ENCODE assay signal across 9 mouse cellular contexts in the genomic region with DNA sequence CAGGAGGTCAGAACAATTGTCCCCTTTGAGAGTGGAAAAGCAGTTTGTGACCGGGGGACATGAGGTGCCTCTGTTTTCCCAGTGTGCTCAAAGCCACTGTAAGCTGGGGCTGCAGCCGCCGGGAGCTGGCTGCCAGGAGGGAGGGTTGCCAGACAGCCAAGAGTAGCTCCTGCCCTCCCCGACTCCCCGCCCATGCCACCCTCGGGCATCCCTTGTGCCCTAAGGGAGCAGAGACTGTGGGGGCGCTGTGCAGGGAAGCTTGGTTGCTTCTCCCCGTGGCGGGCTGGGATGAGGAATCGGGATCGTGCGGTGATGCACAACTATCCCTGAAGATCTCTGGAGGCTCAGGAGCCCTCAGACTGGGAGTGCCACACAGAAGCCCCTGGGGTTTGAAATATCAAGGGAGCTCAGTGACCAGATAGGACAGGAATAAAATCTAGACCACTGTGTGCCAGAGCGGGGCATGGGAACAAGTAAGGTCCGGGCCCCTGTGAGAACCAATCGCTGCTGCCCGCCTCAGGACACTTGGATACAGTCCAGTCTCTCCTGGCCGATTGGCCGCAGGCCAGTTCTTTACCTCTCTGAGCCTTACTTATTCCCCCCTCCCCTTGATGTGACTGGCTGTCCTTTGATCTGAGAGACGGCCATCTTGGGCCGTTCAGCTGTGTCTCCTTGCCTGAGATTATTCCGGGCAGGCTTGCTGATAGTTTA. TPM values are rescaled to one million over a fixed set of nuclear protein-coding genes. Genes with fewer than 3 reads are reported as not detected.
A peak's percentile ranks its signal among the peaks of the same experiment; 100 is the strongest.
DNase-seq lines count a peak whose midpoint lies in the region; ATAC-seq and TF ChIP-seq lines count a peak whose summit lies in the region.
"Had no signal": no experiment of that assay in that cellular context is flagged by ENCODE, and none has a peak within 500 bp of the region (broad histone marks: within the 10 kb centered on the region; RNA-seq: fewer than 3 reads in every experiment).

No protein-coding gene starts in this region.

- no peaks in the 10 kb centered on the region for H3K27me3 ChIP-seq in hindbrain, embryonic 16.5 days (replicated peaks; ENCODE audit: control insufficient read depth, insufficient read depth, low read length)
- peaks cover 8% of the 10 kb centered on the region; the same call in 1 of the 2 replicates for H3K27me3 ChIP-seq in hindbrain, embryonic 12.5 days
- H3K27me3 ChIP-seq in embryonic facial prominence, embryonic 15.5 days, result 0 out of 2 replicates have a peak, but pooled peaks cover 4% of the 10 kb centered on the region

- no peak overlapping the region for H3K9ac ChIP-seq in hindbrain, embryonic 16.5 days (ENCODE audit: low read depth, low read length)
- H3K9ac ChIP-seq in hindbrain, embryonic 12.5 days, result no peak overlapping the region
- peak overlapping the region; percentile 57 for H3K9ac ChIP-seq in ES-E14 (ENCODE audit: insufficient read depth, low read depth, low read length, poor library complexity, severe bottlenecking)
- no peak overlapping the region for H3K9ac ChIP-seq in embryonic facial prominence, embryonic 15.5 days
- H3K9ac ChIP-seq: limb, embryonic 12.5 days had no signal

- no peak for DNase-seq in ES-E14 (ENCODE audit: low read depth, low spot score)
- peak; percentile 58 to 74 for DNase-seq in heart, postnatal 14 days
- DNase-seq in right cerebral cortex, postnatal 4 days, result peak; percentile 46
- DNase-seq in urinary bladder, postnatal 4 days (ENCODE audit: low spot score in 2 of 2), result no peak

- no peaks in the 10 kb centered on the region for H3K4me1 ChIP-seq in hindbrain, embryonic 16.5 days (ENCODE audit: control insufficient read depth, insufficient read depth, low read depth, low read length)
- no peaks in the 10 kb centered on the region for H3K4me1 ChIP-seq in hindbrain, embryonic 12.5 days
- H3K4me1 ChIP-seq in ES-E14 (ENCODE audit: control insufficient read depth in 2 of 2, insufficient read depth in 2 of 2, low read length in 2 of 2, poor library complexity in 1 of 2), result peaks cover 0 to 4% of the 10 kb centered on the region in 2 experiments; a peak in 3 of 4 replicates
- peaks cover 11% of the 10 kb centered on the region for H3K4me1 ChIP-seq in embryonic facial prominence, embryonic 15.5 days
- H3K4me1 ChIP-seq: limb, embryonic 12.5 days had no signal

- in situ Hi-C loops in ES-E14 (cut with MboI; ENCODE audit: low sequenced_read_pairs in 2 of 2, unreplicated experiment in 2 of 2), result no loop called here

- H3K27ac ChIP-seq in hindbrain, embryonic 16.5 days (ENCODE audit: low read depth, low read length), result no peak overlapping the region
- H3K27ac ChIP-seq in hindbrain, embryonic 12.5 days, result no peak overlapping the region
- no peak overlapping the region for H3K27ac ChIP-seq in ES-E14 (ENCODE audit: insufficient read depth, low read depth, low read length, poor library complexity, severe bottlenecking)
- H3K27ac ChIP-seq in embryonic facial prominence, embryonic 15.5 days (replicated peaks), result no peak overlapping the region
- H3K27ac ChIP-seq: limb, embryonic 12.5 days had no signal

- ATAC-seq in hindbrain, embryonic 16.5 days, result peak; percentile 52; the same call in 1 of the 2 replicates
- no peak for ATAC-seq in hindbrain, embryonic 12.5 days (ENCODE audit: low FRiP score)
- peak; percentile 39; the same call in 1 of the 2 replicates for ATAC-seq in embryonic facial prominence, embryonic 15.5 days (ENCODE audit: insufficient number of reproducible peaks, low FRiP score, low TSS enrichment, low read depth)
- no peak for ATAC-seq in monocyte, adult 5-6 weeks (replicated peaks; ENCODE audit: insufficient number of reproducible peaks, low FRiP score, low TSS enrichment, poor library complexity, severe bottlenecking)

- H3K4me2 ChIP-seq in hindbrain, embryonic 16.5 days (ENCODE audit: low read length), result peak overlapping the region; percentile 27; the same call in 1 of the 2 replicates
- H3K4me2 ChIP-seq in hindbrain, embryonic 12.5 days (replicated peaks), result no peak overlapping the region
- H3K4me2 ChIP-seq in embryonic facial prominence, embryonic 15.5 days (replicated peaks), result no peak overlapping the region
- H3K4me2 ChIP-seq: limb, embryonic 12.5 days had no signal

- H3K36me3 ChIP-seq in hindbrain, embryonic 16.5 days (ENCODE audit: control insufficient read depth, insufficient read depth, low read length), result no peaks in the 10 kb centered on the region
- no peaks in the 10 kb centered on the region for H3K36me3 ChIP-seq in hindbrain, embryonic 12.5 days
- no peaks in the 10 kb centered on the region for H3K36me3 ChIP-seq in ES-E14 (ENCODE audit: control insufficient read depth, insufficient read depth, low read length, poor library complexity, severe bottlenecking)
- no peaks in the 10 kb centered on the region for H3K36me3 ChIP-seq in embryonic facial prominence, embryonic 15.5 days
- H3K36me3 ChIP-seq: limb, embryonic 12.5 days had no signal

- intact Hi-C loops in heart, postnatal 14 days (cut with DNase I), result no loop called here

- no peak overlapping the region for H3K4me3 ChIP-seq in hindbrain, embryonic 16.5 days (ENCODE audit: low read length)
- H3K4me3 ChIP-seq in hindbrain, embryonic 12.5 days, result no peak overlapping the region
- peak overlapping the region; percentile 62 to 64 for H3K4me3 ChIP-seq in ES-E14 (ENCODE audit: insufficient read depth in 1 of 2, low read depth in 1 of 2, low read length in 2 of 2, poor library complexity in 1 of 2, severe bottlenecking in 1 of 2)
- no peak overlapping the region for H3K4me3 ChIP-seq in embryonic facial prominence, embryonic 15.5 days (replicated peaks)
- H3K4me3 ChIP-seq: limb, embryonic 12.5 days had no signal

- WGBS in hindbrain, embryonic 16.5 days, result 41% methylated on average over 21 of the region's 21 CpGs
- WGBS in hindbrain, embryonic 12.5 days, result 50% methylated on average over 21 of the region's 21 CpGs
- 41% methylated on average over 21 of the region's 21 CpGs for WGBS in embryonic facial prominence, embryonic 15.5 days

- H3K9me3 ChIP-seq in hindbrain, embryonic 16.5 days (ENCODE audit: control insufficient read depth, low read length), result no peaks in the 10 kb centered on the region
- no peaks in the 10 kb centered on the region for H3K9me3 ChIP-seq in hindbrain, embryonic 12.5 days (replicated peaks)
- H3K9me3 ChIP-seq in ES-E14 (ENCODE audit: control insufficient read depth, insufficient read depth, low read depth, low read length), result no peaks in the 10 kb centered on the region
- no peaks in the 10 kb centered on the region for H3K9me3 ChIP-seq in embryonic facial prominence, embryonic 15.5 days (replicated peaks)

TF ChIP-seq in ES-E14, 5 proteins besides CTCF, POLR2A, EP300 and RAD21:
- no peak for TF ChIP-seq ZC3H11A (IDR thresholded peaks at IDR 0.05; ENCODE audit: borderline replicate concordance, low read depth, low read length)
- no peak for TF ChIP-seq ZNF384 (IDR thresholded peaks at IDR 0.05; ENCODE audit: low read depth, low read length)
- no peak for TF ChIP-seq CHD2 (IDR thresholded peaks at IDR 0.05; ENCODE audit: low read depth, low read length)
- TF ChIP-seq MAFK (IDR thresholded peaks at IDR 0.05; ENCODE audit: insufficient read depth, low read depth, low read length), result no peak
- TF ChIP-seq HCFC1 (IDR thresholded peaks at IDR 0.05; ENCODE audit: borderline replicate concordance, insufficient read depth, low read length), result no peak

RNA-seq across cellular contexts. Expression of gene Apol6, which starts 45.5 kb away (rescaled TPM):
- not detected in 2 replicates for polyA plus RNA-seq in hindbrain, embryonic 16.5 days (2015; fragmentation: Nextera tagmentation; extraction: Ambion mirVana)
- not detected in 2 replicates for polyA plus RNA-seq in hindbrain, embryonic 12.5 days (2016; fragmentation: Nextera tagmentation; extraction: Ambion mirVana)
- 3.0 and 3.3 TPM in 2 replicates for total RNA-seq in ES-E14 (2012; rRNA removed)
- 0.26 and 0.33 TPM in 2 replicates for polyA plus RNA-seq in embryonic facial prominence, embryonic 15.5 days (2015; fragmentation: Nextera tagmentation; extraction: Ambion mirVana)
- total RNA-seq in heart, postnatal 14 days (2021), result 1 to 10 TPM in 1 of 2 experiments, under 1 TPM in 1; 0.66 to 2.5 TPM
- total RNA-seq in monocyte, adult 5-6 weeks (2017), result not detected in 3 replicates
- polyA plus RNA-seq: limb, embryonic 12.5 days had no signal

RNA-seq across cellular contexts. Expression of gene 1110038F14Rik, which starts 50.7 kb away (rescaled TPM):
- 42.6 and 43.2 TPM in 2 replicates for polyA plus RNA-seq in hindbrain, embryonic 16.5 days (2015; fragmentation: Nextera tagmentation; extraction: Ambion mirVana)
- 70.2 and 72.4 TPM in 2 replicates for polyA plus RNA-seq in hindbrain, embryonic 12.5 days (2016; fragmentation: Nextera tagmentation; extraction: Ambion mirVana)
- total RNA-seq in ES-E14 (2012; rRNA removed), result 25.6 and 35.5 TPM in 2 replicates
- 78.1 and 79.7 TPM in 2 replicates for polyA plus RNA-seq in embryonic facial prominence, embryonic 15.5 days (2015; fragmentation: Nextera tagmentation; extraction: Ambion mirVana)
- total RNA-seq in heart, postnatal 14 days (2021), result 10 to 100 TPM; 18.4 to 20.5 TPM
- 25.1 to 39.8 TPM (median 32.8 TPM) in 3 replicates for total RNA-seq in monocyte, adult 5-6 weeks (2017)

RNA-seq across cellular contexts. Expression of gene Mb, which starts 51.4 kb away (rescaled TPM):
- 0.71 and 0.81 TPM in 2 replicates for polyA plus RNA-seq in hindbrain, embryonic 16.5 days (2015; fragmentation: Nextera tagmentation; extraction: Ambion mirVana)
- polyA plus RNA-seq in hindbrain, embryonic 12.5 days (2016; fragmentation: Nextera tagmentation; extraction: Ambion mirVana), result 0.80 and 2.5 TPM in 2 replicates
- total RNA-seq in ES-E14 (2012; rRNA removed), result 0.32 TPM in 1 of 2 replicates, not detected in the other
- polyA plus RNA-seq in embryonic facial prominence, embryonic 15.5 days (2015; fragmentation: Nextera tagmentation; extraction: Ambion mirVana), result 5.8 and 6.9 TPM in 2 replicates
- over 10,000 TPM; 12,884 to 13,789 TPM for total RNA-seq in heart, postnatal 14 days (2021)
- not detected in 3 replicates for total RNA-seq in monocyte, adult 5-6 weeks (2017)

Comparison
In these comparisons a context has a peak if more than half of its experiments do, and no peak if none do; other contexts are left out.
1. ATAC-seq: peak in hindbrain, embryonic 16.5 days (single experiment) and embryonic facial prominence, embryonic 15.5 days (single experiment); none in hindbrain, embryonic 12.5 days (single experiment) and monocyte, adult 5-6 weeks (single experiment).
2. H3K4me3 ChIP-seq: peak in ES-E14 (2 of 2); none in hindbrain, embryonic 16.5 days (single experiment), hindbrain, embryonic 12.5 days (single experiment) and embryonic facial prominence, embryonic 15.5 days (single experiment).
3. DNase-seq: peak in heart, postnatal 14 days (2 of 2) and right cerebral cortex, postnatal 4 days (single experiment); none in ES-E14 (single experiment) and urinary bladder, postnatal 4 days (0 of 2).
4. RNA of gene Mb, which starts 51.4 kb away (total RNA-seq): 12,884 to 13,789 TPM in heart, postnatal 14 days; 0.32 TPM in ES-E14 and not detected in monocyte, adult 5-6 weeks; every median in the first group is over 1,000 times any median in the second.